Mouse (Mus musculus): ENCODE data around the gene Olfr575. TPM values are rescaled to one million over a fixed set of nuclear protein-coding genes. Genes with fewer than 3 reads are reported as not detected.

Olfr575 gene
- polyA plus RNA-seq, 1 experiment from 2014 or later = not detected

- H3K27ac ChIP-seq (ENCODE audit: low read depth) = no peak overlapping the region
- no peak overlapping the region for H3K4me2 ChIP-seq
- no peak for TF ChIP-seq CTCF (IDR thresholded peaks at IDR 0.05; ENCODE audit: low read depth)
- no peaks in the 10 kb centered on the region for H3K9me3 ChIP-seq (ENCODE audit: low read depth, low read length)
- no peak overlapping the region for H3K4me3 ChIP-seq (ENCODE audit: low read depth, low read length)
- H3K36me3 ChIP-seq (ENCODE audit: insufficient read depth) = no peaks in the 10 kb centered on the region
- DNase-seq (peak; percentile 4), ATAC-seq (ENCODE audit: insufficient read depth) (peak; percentile 54; the same call in 1 of the 2 replicates)
- no peaks in the 10 kb centered on the region for H3K27me3 ChIP-seq (ENCODE audit: insufficient read depth, low read length)
- no peaks in the 10 kb centered on the region for H3K4me1 ChIP-seq (ENCODE audit: insufficient read depth)
- 35% methylated on average over 5 of the region's 5 CpGs for WGBS
- H3K9ac ChIP-seq = no peak overlapping the region
These were observed 42.2 kb downstream of the Olfr575 start for GRCm38 (mm10) chr7:102916405-102916804.

GRCm38 (mm10) chr7:102915261-102915660 lies 43.3 kb downstream of the Olfr575 start:
- WGBS = 19% methylated on average over 1 of the region's 1 CpGs
- no peaks in the 10 kb centered on the region for H3K4me1 ChIP-seq (ENCODE audit: insufficient read depth)
- H3K9me3 ChIP-seq (ENCODE audit: low read depth, low read length) = no peaks in the 10 kb centered on the region
- DNase-seq (no peak), ATAC-seq (ENCODE audit: insufficient read depth) (no peak)
- no peak for TF ChIP-seq CTCF (IDR thresholded peaks at IDR 0.05; ENCODE audit: low read depth)
- H3K4me2 ChIP-seq = no peak overlapping the region
- H3K27ac ChIP-seq (ENCODE audit: low read depth) = no peak overlapping the region
- no peak overlapping the region for H3K9ac ChIP-seq
- H3K27me3 ChIP-seq (ENCODE audit: insufficient read depth, low read length) = no peaks in the 10 kb centered on the region
- no peaks in the 10 kb centered on the region for H3K36me3 ChIP-seq (ENCODE audit: insufficient read depth)
- no peak overlapping the region for H3K4me3 ChIP-seq (ENCODE audit: low read depth, low read length)

Other genes with a start within 250 kb of the Olfr575 start
- gene Olfr33, start 239.7 kb downstream of the Olfr575 start, polyA plus RNA-seq (2014; fragmentation: Nextera tagmentation; extraction: Ambion mirVana) = not detected in 2 replicates
- gene Olfr559, start 231.3 kb downstream of the Olfr575 start, polyA plus RNA-seq (2014; fragmentation: Nextera tagmentation; extraction: Ambion mirVana) = not detected in 2 replicates
- gene Olfr560, start 199.4 kb downstream of the Olfr575 start, polyA plus RNA-seq (2014; fragmentation: Nextera tagmentation; extraction: Ambion mirVana) = not detected in 2 replicates
- gene Olfr78, start 199.3 kb downstream of the Olfr575 start, polyA plus RNA-seq (2014; fragmentation: Nextera tagmentation; extraction: Ambion mirVana) = 0.09 and 0.12 TPM in 2 replicates
- not detected in 2 replicates for gene Olfr561, start 187.6 kb downstream of the Olfr575 start, polyA plus RNA-seq (2014; fragmentation: Nextera tagmentation; extraction: Ambion mirVana)
- gene Olfr564, start 155.3 kb downstream of the Olfr575 start, polyA plus RNA-seq (2014; fragmentation: Nextera tagmentation; extraction: Ambion mirVana) = not detected in 2 replicates
- gene Olfr566, start 100.0 kb downstream of the Olfr575 start, polyA plus RNA-seq (2014; fragmentation: Nextera tagmentation; extraction: Ambion mirVana) = not detected in 2 replicates
- gene Olfr568, start 81.7 kb downstream of the Olfr575 start, polyA plus RNA-seq (2014; fragmentation: Nextera tagmentation; extraction: Ambion mirVana) = not detected in 2 replicates
- not detected in 2 replicates for gene Olfr569, start 67.9 kb downstream of the Olfr575 start, polyA plus RNA-seq (2014; fragmentation: Nextera tagmentation; extraction: Ambion mirVana)
- not detected in 2 replicates for gene Olfr570, start 64.2 kb downstream of the Olfr575 start, polyA plus RNA-seq (2014; fragmentation: Nextera tagmentation; extraction: Ambion mirVana)
- not detected in 2 replicates for gene Olfr571, start 41.2 kb downstream of the Olfr575 start, polyA plus RNA-seq (2014; fragmentation: Nextera tagmentation; extraction: Ambion mirVana)
- not detected in 2 replicates for gene Olfr572, start 34.4 kb downstream of the Olfr575 start, polyA plus RNA-seq (2014; fragmentation: Nextera tagmentation; extraction: Ambion mirVana)
- not detected in 2 replicates for gene Olfr573-ps1, start 16.2 kb downstream of the Olfr575 start, polyA plus RNA-seq (2014; fragmentation: Nextera tagmentation; extraction: Ambion mirVana)
- gene Olfr574, start 10.3 kb downstream of the Olfr575 start, polyA plus RNA-seq (2014; fragmentation: Nextera tagmentation; extraction: Ambion mirVana) = not detected in 2 replicates
- not detected in 2 replicates for gene Olfr576, start 3.9 kb upstream of the Olfr575 start, polyA plus RNA-seq (2014; fragmentation: Nextera tagmentation; extraction: Ambion mirVana)
- not detected in 2 replicates for gene Olfr577, start 17.2 kb upstream of the Olfr575 start, polyA plus RNA-seq (2014; fragmentation: Nextera tagmentation; extraction: Ambion mirVana)
- gene Olfr578, start 30.5 kb upstream of the Olfr575 start, polyA plus RNA-seq (2014; fragmentation: Nextera tagmentation; extraction: Ambion mirVana) = not detected in 2 replicates
- not detected in 2 replicates for gene Olfr582, start 79.2 kb upstream of the Olfr575 start, polyA plus RNA-seq (2014; fragmentation: Nextera tagmentation; extraction: Ambion mirVana)
- not detected in 2 replicates for gene Olfr583, start 92.5 kb upstream of the Olfr575 start, polyA plus RNA-seq (2014; fragmentation: Nextera tagmentation; extraction: Ambion mirVana)
- gene Olfr584, start 123.1 kb upstream of the Olfr575 start, polyA plus RNA-seq (2014; fragmentation: Nextera tagmentation; extraction: Ambion mirVana) = not detected in 2 replicates
- gene Olfr585, start 138.9 kb upstream of the Olfr575 start, polyA plus RNA-seq (2014; fragmentation: Nextera tagmentation; extraction: Ambion mirVana) = not detected in 2 replicates
- gene Olfr586, start 166.9 kb upstream of the Olfr575 start, polyA plus RNA-seq (2014; fragmentation: Nextera tagmentation; extraction: Ambion mirVana) = not detected in 2 replicates
- gene Olfr588-ps1, start 182.1 kb upstream of the Olfr575 start, polyA plus RNA-seq (2014; fragmentation: Nextera tagmentation; extraction: Ambion mirVana) = not detected in 2 replicates
- not detected in 2 replicates for gene Olfr589, start 197.6 kb upstream of the Olfr575 start, polyA plus RNA-seq (2014; fragmentation: Nextera tagmentation; extraction: Ambion mirVana)
- not detected in 2 replicates for gene Olfr591, start 219.6 kb upstream of the Olfr575 start, polyA plus RNA-seq (2014; fragmentation: Nextera tagmentation; extraction: Ambion mirVana)
- not detected in 2 replicates for gene Olfr592, start 226.0 kb upstream of the Olfr575 start, polyA plus RNA-seq (2014; fragmentation: Nextera tagmentation; extraction: Ambion mirVana)

Data from lung, embryonic 14.5 days (tissue).